Mouse (Mus musculus) left cerebral cortex, adult 8-10 months (tissue): ENCODE measurements around the gene Tmem106a. TPM values are rescaled to one million over a fixed set of nuclear protein-coding genes. Genes with fewer than 3 reads are reported as not detected.
"Not testable (repeated sequence)": the region's sequence is repeated elsewhere in the genome, so short reads cannot be mapped to it uniquely, and the experiment has no call there.

Experiments used
- DNase-seq, 2 experiments: peaks; one replicate each; pipeline ENCODE4 v3.0.0; 2022; ENCODE audit warnings: low spot score in 2 of 2
- total RNA-seq, 4 experiments: library from RNA; stranded (reverse); gene quantifications; 2 replicates each; pipeline ENCODE4 v1.2.4; 2022

Gene Tmem106a
- total RNA-seq: 1 to 10 TPM in 3 of 4 experiments, under 1 TPM in 1; 0.97 to 3.1 (median 2.2) TPM

- DNase-seq: no peak
These were observed at the start of gene Tmem106a for GRCm38 (mm10) chr11:101582054-101583035. Gene Tmem106a, plus strand, starts transcription at chr11:101582242.

- no peak for DNase-seq
These were observed 38.5 kb upstream of the Tmem106a start for GRCm38 (mm10) chr11:101543533-101543932.

GRCm38 (mm10) chr11:101544132-101544531, 37.9 kb upstream of the Tmem106a start:
- DNase-seq: no peak

GRCm38 (mm10) chr11:101548526-101548925, 33.5 kb upstream of the Tmem106a start:
- DNase-seq: no peak

GRCm38 (mm10) chr11:101551751-101552475, 30.1 kb upstream of the Tmem106a start, which contains the start of the genes Brca1 and Nbr1:
Gene Brca1, minus strand, starts transcription at chr11:101551955.
Gene Nbr1, plus strand, starts transcription at chr11:101552149.
- peak; percentile 85 to 94 for DNase-seq

GRCm38 (mm10) chr11:101552476-101553300, 29.4 kb upstream of the Tmem106a start:
- DNase-seq: peak; percentile 94 to 99

GRCm38 (mm10) chr11:101553354-101553930, 28.6 kb upstream of the Tmem106a start:
- no peak for DNase-seq

- DNase-seq: no peak
These were observed 25.5 kb upstream of the Tmem106a start for GRCm38 (mm10) chr11:101556541-101556940.

- no peak for DNase-seq
These were observed 25.1 kb upstream of the Tmem106a start for GRCm38 (mm10) chr11:101556954-101557353.

- DNase-seq: no peak
These were observed 19.7 kb upstream of the Tmem106a start for GRCm38 (mm10) chr11:101562391-101562790.

GRCm38 (mm10) chr11:101568421-101568820, 13.6 kb upstream of the Tmem106a start:
- DNase-seq: no peak

- no peak for DNase-seq
These were observed 5.9 kb upstream of the Tmem106a start for GRCm38 (mm10) chr11:101576116-101576515.

- DNase-seq: no peak
These were observed 819 bp upstream of the Tmem106a start for GRCm38 (mm10) chr11:101581081-101581764.

GRCm38 (mm10) chr11:101583205-101583604, 1.2 kb downstream of the Tmem106a start:
- DNase-seq: no peak

- not testable (repeated sequence) for DNase-seq
These were observed 3.0 kb downstream of the Tmem106a start for GRCm38 (mm10) chr11:101585031-101585430.

- no peak for DNase-seq
These were observed 3.8 kb downstream of the Tmem106a start for GRCm38 (mm10) chr11:101585805-101586204.

GRCm38 (mm10) chr11:101587676-101588075, 5.6 kb downstream of the Tmem106a start:
- DNase-seq: peak in 1 of 2 experiments; percentile 75

- DNase-seq: no peak
These were observed 6.8 kb downstream of the Tmem106a start for GRCm38 (mm10) chr11:101588868-101589267.

- no peak for DNase-seq
These were observed 7.4 kb downstream of the Tmem106a start for GRCm38 (mm10) chr11:101589444-101589843.
